Mouse (Mus musculus): Measurements from ENCODE around the gene Dnase1l2. TPM values are rescaled to one million over a fixed set of nuclear protein-coding genes. Genes with fewer than 3 reads are reported as not detected.

Gene Dnase1l2
- polyA plus RNA-seq, 1 experiment from 2014 or later, result 8.7 TPM

- no peak overlapping the region for H3K4me2 ChIP-seq
- 70% methylated on average over 8 of the region's 8 CpGs for WGBS
- H3K9ac ChIP-seq (replicated peaks), result no peak overlapping the region
- ATAC-seq (ENCODE audit: low FRiP score), result no peak
- H3K36me3 ChIP-seq, result peaks cover 78% of the 10 kb centered on the region
- H3K4me3 ChIP-seq (replicated peaks), result no peak overlapping the region
- no peaks in the 10 kb centered on the region for H3K9me3 ChIP-seq (replicated peaks)
- no peak overlapping the region for H3K27ac ChIP-seq (replicated peaks)
- no peaks in the 10 kb centered on the region for H3K27me3 ChIP-seq (replicated peaks)
- no peaks in the 10 kb centered on the region for H3K4me1 ChIP-seq
These were observed 51.8 kb downstream of the Dnase1l2 start for GRCm38 (mm10) chr17:24391149-24391548.

Other genes starting within 250 kb of the Dnase1l2 start
- 21.0 and 24.0 TPM in 2 replicates for gene Tbc1d24, start 237.5 kb downstream of the Dnase1l2 start, polyA plus RNA-seq (2015; fragmentation: Nextera tagmentation; extraction: Ambion mirVana)
- 5.9 and 6.0 TPM in 2 replicates for gene Ntn3, start 233.6 kb downstream of the Dnase1l2 start, polyA plus RNA-seq (2015; fragmentation: Nextera tagmentation; extraction: Ambion mirVana)
- gene Tedc2, start 222.3 kb downstream of the Dnase1l2 start, polyA plus RNA-seq (2015; fragmentation: Nextera tagmentation; extraction: Ambion mirVana), result 8.8 and 10.7 TPM in 2 replicates
- gene Ccnf, start 191.6 kb downstream of the Dnase1l2 start, polyA plus RNA-seq (2015; fragmentation: Nextera tagmentation; extraction: Ambion mirVana), result 13.4 and 26.3 TPM in 2 replicates
- 0.70 and 1.3 TPM in 2 replicates for gene Abca17, start 92.0 kb downstream of the Dnase1l2 start, polyA plus RNA-seq (2015; fragmentation: Nextera tagmentation; extraction: Ambion mirVana)
- 25.5 and 29.4 TPM in 2 replicates for gene Abca3, start 91.2 kb downstream of the Dnase1l2 start, polyA plus RNA-seq (2015; fragmentation: Nextera tagmentation; extraction: Ambion mirVana)
- 289 and 293 TPM in 2 replicates for gene Rnps1, start 28.5 kb downstream of the Dnase1l2 start, polyA plus RNA-seq (2015; fragmentation: Nextera tagmentation; extraction: Ambion mirVana)
- 51.5 and 58.8 TPM in 2 replicates for gene Eci1, start 16.5 kb downstream of the Dnase1l2 start, polyA plus RNA-seq (2015; fragmentation: Nextera tagmentation; extraction: Ambion mirVana)
- 46.3 and 49.5 TPM in 2 replicates for gene E4f1, start 27.2 kb upstream of the Dnase1l2 start, polyA plus RNA-seq (2015; fragmentation: Nextera tagmentation; extraction: Ambion mirVana)
- 76.1 and 79.7 TPM in 2 replicates for gene Pgp, start 27.3 kb upstream of the Dnase1l2 start, polyA plus RNA-seq (2015; fragmentation: Nextera tagmentation; extraction: Ambion mirVana)
- 0.73 TPM in 1 of 2 replicates, not detected in the other for gene Bricd5, start 30.8 kb upstream of the Dnase1l2 start, polyA plus RNA-seq (2015; fragmentation: Nextera tagmentation; extraction: Ambion mirVana)
- gene Mlst8, start 36.0 kb upstream of the Dnase1l2 start, polyA plus RNA-seq (2015; fragmentation: Nextera tagmentation; extraction: Ambion mirVana), result 29.5 and 33.1 TPM in 2 replicates
- gene Caskin1, start 45.5 kb upstream of the Dnase1l2 start, polyA plus RNA-seq (2015; fragmentation: Nextera tagmentation; extraction: Ambion mirVana), result 42.7 and 53.4 TPM in 2 replicates
- 83.2 and 89.4 TPM in 2 replicates for gene Traf7, start 84.8 kb upstream of the Dnase1l2 start, polyA plus RNA-seq (2015; fragmentation: Nextera tagmentation; extraction: Ambion mirVana)
- 6.1 and 9.1 TPM in 2 replicates for gene Rab26, start 91.1 kb upstream of the Dnase1l2 start, polyA plus RNA-seq (2015; fragmentation: Nextera tagmentation; extraction: Ambion mirVana)
- 31.2 and 31.7 TPM in 2 replicates for gene Pkd1, start 106.7 kb upstream of the Dnase1l2 start, polyA plus RNA-seq (2015; fragmentation: Nextera tagmentation; extraction: Ambion mirVana)
- gene Tsc2, start 189.5 kb upstream of the Dnase1l2 start, polyA plus RNA-seq (2015; fragmentation: Nextera tagmentation; extraction: Ambion mirVana), result 60.6 and 68.8 TPM in 2 replicates
- 8.3 and 10.0 TPM in 2 replicates for gene Nthl1, start 189.6 kb upstream of the Dnase1l2 start, polyA plus RNA-seq (2015; fragmentation: Nextera tagmentation; extraction: Ambion mirVana)
- gene Slc9a3r2, start 207.2 kb upstream of the Dnase1l2 start, polyA plus RNA-seq (2015; fragmentation: Nextera tagmentation; extraction: Ambion mirVana), result 60.2 and 65.7 TPM in 2 replicates
- 0.42 and 0.51 TPM in 2 replicates for gene Npw, start 215.4 kb upstream of the Dnase1l2 start, polyA plus RNA-seq (2015; fragmentation: Nextera tagmentation; extraction: Ambion mirVana)
- 19.2 and 20.5 TPM in 2 replicates for gene Zfp598, start 226.6 kb upstream of the Dnase1l2 start, polyA plus RNA-seq (2015; fragmentation: Nextera tagmentation; extraction: Ambion mirVana)
- gene Syngr3, start 246.8 kb upstream of the Dnase1l2 start, polyA plus RNA-seq (2015; fragmentation: Nextera tagmentation; extraction: Ambion mirVana), result 214 and 242 TPM in 2 replicates

All from neural tube, embryonic 15.5 days (tissue).